Mouse (Mus musculus): Measurements from ENCODE around the gene Lrrn1.

Lrrn1 gene

GRCm38 (mm10) chr6:107562255-107562654 lies 32.7 kb downstream of the Lrrn1 start:
- Histone ChIP-seq H3K36me3 (ENCODE audit: insufficient read depth, low read length) (no peaks in the 10 kb centered on the region), H3K4me1 (replicated peaks; ENCODE audit: low read depth, low read length) (no peaks in the 10 kb centered on the region), H3K27me3 (ENCODE audit: insufficient read depth, low read length) (no peaks in the 10 kb centered on the region), H3K9me3 (ENCODE audit: low read length) (no peaks in the 10 kb centered on the region), H3K4me3 (replicated peaks; ENCODE audit: low read length) (no peak overlapping the region)
- TF ChIP-seq CTCF (conservative IDR thresholded peaks at IDR 0.05; ENCODE audit: low read length) = no peak
- no peak for TF ChIP-seq NANOG (IDR thresholded peaks at IDR 0.05; ENCODE audit: borderline replicate concordance, low read length)
- no peak for TF ChIP-seq POU5F1 (IDR thresholded peaks at IDR 0.05; ENCODE audit: borderline replicate concordance, low read length)

GRCm38 (mm10) chr6:107566944-107567634 lies 37.5 kb downstream of the Lrrn1 start:
- Histone ChIP-seq H3K36me3 (ENCODE audit: insufficient read depth, low read length) (no peaks in the 10 kb centered on the region), H3K9me3 (ENCODE audit: low read length) (no peaks in the 10 kb centered on the region), H3K4me3 (replicated peaks; ENCODE audit: low read length) (no peak overlapping the region), H3K27me3 (ENCODE audit: insufficient read depth, low read length) (no peaks in the 10 kb centered on the region), H3K4me1 (replicated peaks; ENCODE audit: low read depth, low read length) (no peaks in the 10 kb centered on the region)
- no peak for TF ChIP-seq CTCF (conservative IDR thresholded peaks at IDR 0.05; ENCODE audit: low read length)

- no peaks in the 10 kb centered on the region for H3K4me1 ChIP-seq (replicated peaks; ENCODE audit: low read depth, low read length)
- TF ChIP-seq NANOG (IDR thresholded peaks at IDR 0.05; ENCODE audit: borderline replicate concordance, low read length) (no peak), CTCF (conservative IDR thresholded peaks at IDR 0.05; ENCODE audit: low read length) (no peak), POU5F1 (IDR thresholded peaks at IDR 0.05; ENCODE audit: borderline replicate concordance, low read length) (no peak)
- no peaks in the 10 kb centered on the region for H3K9me3 ChIP-seq (ENCODE audit: low read length)
- H3K27me3 ChIP-seq (ENCODE audit: insufficient read depth, low read length) = no peaks in the 10 kb centered on the region
- no peaks in the 10 kb centered on the region for H3K36me3 ChIP-seq (ENCODE audit: insufficient read depth, low read length)
- no peak overlapping the region for H3K4me3 ChIP-seq (replicated peaks; ENCODE audit: low read length)
Measured at GRCm38 (mm10) chr6:107574561-107574960, 45.0 kb downstream of the Lrrn1 start.

GRCm38 (mm10) chr6:107575405-107575804 lies 45.8 kb downstream of the Lrrn1 start:
- H3K4me1 ChIP-seq (replicated peaks; ENCODE audit: low read depth, low read length) = no peaks in the 10 kb centered on the region
- H3K27me3 ChIP-seq (ENCODE audit: insufficient read depth, low read length) = no peaks in the 10 kb centered on the region
- no peaks in the 10 kb centered on the region for H3K36me3 ChIP-seq (ENCODE audit: insufficient read depth, low read length)
- no peak for TF ChIP-seq NANOG (IDR thresholded peaks at IDR 0.05; ENCODE audit: borderline replicate concordance, low read length)
- no peak for TF ChIP-seq CTCF (conservative IDR thresholded peaks at IDR 0.05; ENCODE audit: low read length)
- no peak for TF ChIP-seq POU5F1 (IDR thresholded peaks at IDR 0.05; ENCODE audit: borderline replicate concordance, low read length)
- no peaks in the 10 kb centered on the region for H3K9me3 ChIP-seq (ENCODE audit: low read length)
- H3K4me3 ChIP-seq (replicated peaks; ENCODE audit: low read length) = no peak overlapping the region

- H3K27me3 ChIP-seq (ENCODE audit: insufficient read depth, low read length) = no peaks in the 10 kb centered on the region
- H3K4me1 ChIP-seq (replicated peaks; ENCODE audit: low read depth, low read length) = no peaks in the 10 kb centered on the region
- TF ChIP-seq CTCF (conservative IDR thresholded peaks at IDR 0.05; ENCODE audit: low read length) (no peak), POU5F1 (IDR thresholded peaks at IDR 0.05; ENCODE audit: borderline replicate concordance, low read length) (no peak), NANOG (IDR thresholded peaks at IDR 0.05; ENCODE audit: borderline replicate concordance, low read length) (no peak)
- H3K36me3 ChIP-seq (ENCODE audit: insufficient read depth, low read length) = no peaks in the 10 kb centered on the region
- no peak overlapping the region for H3K4me3 ChIP-seq (replicated peaks; ENCODE audit: low read length)
- H3K9me3 ChIP-seq (ENCODE audit: low read length) = no peaks in the 10 kb centered on the region
Measured at GRCm38 (mm10) chr6:107577309-107577708, 47.7 kb downstream of the Lrrn1 start.

GRCm38 (mm10) chr6:107583759-107584383 lies 54.3 kb downstream of the Lrrn1 start:
- TF ChIP-seq POU5F1 (IDR thresholded peaks at IDR 0.05; ENCODE audit: borderline replicate concordance, low read length) (no peak), CTCF (conservative IDR thresholded peaks at IDR 0.05; ENCODE audit: low read length) (no peak), NANOG (IDR thresholded peaks at IDR 0.05; ENCODE audit: borderline replicate concordance, low read length) (no peak)
- Histone ChIP-seq H3K36me3 (ENCODE audit: insufficient read depth, low read length) (no peaks in the 10 kb centered on the region), H3K27me3 (ENCODE audit: insufficient read depth, low read length) (no peaks in the 10 kb centered on the region), H3K9me3 (ENCODE audit: low read length) (peaks cover 33% of the 10 kb centered on the region), H3K4me1 (replicated peaks; ENCODE audit: low read depth, low read length) (no peaks in the 10 kb centered on the region), H3K4me3 (replicated peaks; ENCODE audit: low read length) (no peak overlapping the region)

GRCm38 (mm10) chr6:107605151-107605550 lies 75.6 kb downstream of the Lrrn1 start:
- TF ChIP-seq POU5F1 (IDR thresholded peaks at IDR 0.05; ENCODE audit: borderline replicate concordance, low read length) (no peak), NANOG (IDR thresholded peaks at IDR 0.05; ENCODE audit: borderline replicate concordance, low read length) (no peak), CTCF (conservative IDR thresholded peaks at IDR 0.05; ENCODE audit: low read length) (no peak)
- no peaks in the 10 kb centered on the region for H3K4me1 ChIP-seq (replicated peaks; ENCODE audit: low read depth, low read length)
- H3K4me3 ChIP-seq (replicated peaks; ENCODE audit: low read length) = no peak overlapping the region
- no peaks in the 10 kb centered on the region for H3K9me3 ChIP-seq (ENCODE audit: low read length)
- H3K27me3 ChIP-seq (ENCODE audit: insufficient read depth, low read length) = no peaks in the 10 kb centered on the region
- H3K36me3 ChIP-seq (ENCODE audit: insufficient read depth, low read length) = no peaks in the 10 kb centered on the region

GRCm38 (mm10) chr6:107614288-107614687 lies 84.7 kb downstream of the Lrrn1 start:
- Histone ChIP-seq H3K36me3 (ENCODE audit: insufficient read depth, low read length) (no peaks in the 10 kb centered on the region), H3K9me3 (ENCODE audit: low read length) (no peaks in the 10 kb centered on the region), H3K4me3 (replicated peaks; ENCODE audit: low read length) (no peak overlapping the region), H3K4me1 (replicated peaks; ENCODE audit: low read depth, low read length) (no peaks in the 10 kb centered on the region), H3K27me3 (ENCODE audit: insufficient read depth, low read length) (no peaks in the 10 kb centered on the region)
- TF ChIP-seq POU5F1 (IDR thresholded peaks at IDR 0.05; ENCODE audit: borderline replicate concordance, low read length) (no peak), CTCF (conservative IDR thresholded peaks at IDR 0.05; ENCODE audit: low read length) (no peak), NANOG (IDR thresholded peaks at IDR 0.05; ENCODE audit: borderline replicate concordance, low read length) (no peak)

Measured in E14TG2a.4 (cell line).